Mouse (Mus musculus) hindbrain, embryonic 16.5 days (tissue): Measurements from ENCODE around the gene Dus2. TPM values are rescaled to one million over a fixed set of nuclear protein-coding genes. Genes with fewer than 3 reads are reported as not detected.
"Not testable (repeated sequence)": the region's sequence is repeated elsewhere in the genome, so short reads cannot be mapped to it uniquely, and the experiment has no call there.

ENCODE experiments used
- ATAC-seq: fragments of 200-750 bp; cut with Nextera tagmentation; 2 replicates; pipeline ENCODE4 v1.8.0; 2017; ENCODE audit warnings: moderate TSS enrichment, moderate library complexity
- H3K27ac ChIP-seq: fragments of 300-500 bp; sonication (generic); 2 replicates; pipeline ENCODE4 v1.5.1; 2014; ENCODE audit warnings: low read depth, mild to moderate bottlenecking, control low read depth, low read length, moderate library complexity
- H3K27me3 ChIP-seq: fragments of 300-500 bp; sonication (generic); replicated peaks from 2 replicates; pipeline ENCODE4 v1.6.1; 2014; ENCODE audit warnings: low read length; ENCODE audit not compliant: control insufficient read depth, insufficient read depth
- H3K36me3 ChIP-seq: fragments of 300-500 bp; sonication (generic); 2 replicates; pipeline ENCODE4 v1.6.1; 2014; ENCODE audit warnings: mild to moderate bottlenecking, low read length, moderate library complexity, mixed read lengths; ENCODE audit not compliant: control insufficient read depth, insufficient read depth
- H3K4me1 ChIP-seq: fragments of 300-500 bp; sonication (generic); 2 replicates; pipeline ENCODE4 v1.6.1; 2014; ENCODE audit warnings: low read depth, low read length; ENCODE audit not compliant: control insufficient read depth, insufficient read depth
- H3K4me2 ChIP-seq: fragments of 300-500 bp; sonication (generic); 2 replicates; pipeline ENCODE4 v1.6.1; 2014; ENCODE audit warnings: mild to moderate bottlenecking, low read length, control low read depth, moderate library complexity
- H3K4me3 ChIP-seq: fragments of 300-500 bp; sonication (generic); 2 replicates; pipeline ENCODE4 v1.5.1; 2014; ENCODE audit warnings: mild to moderate bottlenecking, low read length, control low read depth, moderate library complexity
- H3K9ac ChIP-seq: fragments of 300-500 bp; sonication (generic); 2 replicates; pipeline ENCODE4 v1.6.1; 2014; ENCODE audit warnings: low read depth, mild to moderate bottlenecking, control low read depth, low read length, moderate library complexity
- H3K9me3 ChIP-seq: fragments of 300-500 bp; sonication (generic); 2 replicates; pipeline ENCODE4 v1.6.1; 2014; ENCODE audit warnings: mild to moderate bottlenecking, low read length, moderate library complexity; ENCODE audit not compliant: control insufficient read depth
- WGBS: fragments of 180-500 bp; shearing (Covaris S2); extraction: QIAGEN DNeasy Blood & Tissue Kit; methylation state at CpG from one replicate; pipeline ENCODE4 v1.1.7; 2014; 5-methylcytosine and 5-hydroxymethylcytosine counted together
- polyA plus RNA-seq: library from polyadenylated mRNA; unstranded; fragments of >200 nt; fragmentation: Nextera tagmentation; extraction: Ambion mirVana; gene quantifications from 2 replicates; pipeline ENCODE4 v1.2.1, GENCODE M21; 2015

The Dus2 gene
- polyA plus RNA-seq, 1 experiment from 2014 or later: 30.3 TPM

DNA sequence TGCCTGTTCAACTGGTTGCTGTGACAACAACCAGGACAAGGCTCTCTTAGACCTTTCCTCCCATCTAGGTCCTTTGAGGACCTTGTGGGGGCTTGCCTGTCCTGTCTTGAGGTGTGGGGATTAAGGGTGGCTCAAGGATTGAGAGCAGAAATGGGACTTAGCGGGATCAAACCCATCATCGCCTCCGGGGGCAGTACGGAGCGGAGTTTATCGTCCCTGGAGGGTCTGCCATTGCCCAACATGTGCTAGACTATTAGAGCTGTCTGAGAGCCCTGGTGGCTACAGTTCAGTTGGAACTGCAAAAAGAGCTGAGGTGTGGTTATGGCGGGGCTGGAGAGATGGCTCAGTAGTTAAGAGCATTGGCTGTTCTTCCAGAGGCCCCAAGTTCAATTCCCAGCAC is 15.8 kb upstream of the Dus2 start:
- ATAC-seq: no peak
- no peaks in the 10 kb centered on the region for H3K27me3 ChIP-seq
- 63% methylated on average over 7 of the region's 7 CpGs for WGBS

DNA sequence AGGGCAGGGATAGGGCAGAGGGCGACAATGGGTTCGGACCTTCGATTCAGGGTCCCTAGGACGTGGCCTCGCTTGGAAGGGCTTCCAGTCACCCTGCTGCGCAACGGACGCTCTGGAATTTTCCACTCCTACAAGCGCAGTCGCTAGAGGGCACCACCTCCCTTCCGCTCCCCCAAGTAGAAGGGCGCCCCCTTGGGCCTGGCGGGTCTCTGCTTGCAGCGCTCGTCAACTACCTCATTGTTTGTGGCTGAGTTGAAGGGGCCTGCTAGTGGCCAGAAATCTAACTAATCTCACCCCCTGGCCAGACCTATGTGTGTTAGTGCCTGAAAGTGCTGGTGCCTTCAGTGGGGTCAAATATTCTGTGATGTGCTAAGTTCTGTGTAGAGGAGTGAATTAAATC is 11.8 kb upstream of the Dus2 start, which contains the start of gene Dpep3:
Dpep3 (minus strand) TSS at position 105 of the 400 bp plus-strand sequence.
- 90% methylated on average over 15 of the region's 15 CpGs for WGBS
- H3K27ac ChIP-seq: no peak within 1 kb of the TSS
- H3K27me3 ChIP-seq: no peaks in the 10 kb centered on the region
- H3K9me3 ChIP-seq: no peaks in the 10 kb centered on the region
- no peaks in the 10 kb centered on the region for H3K4me1 ChIP-seq
- no peak within 1 kb of the TSS for H3K4me2 ChIP-seq
- H3K9ac ChIP-seq: no peak within 1 kb of the TSS
- no peak for ATAC-seq
- no peak within 1 kb of the TSS for H3K4me3 ChIP-seq
- H3K36me3 ChIP-seq: no peaks in the 10 kb centered on the region

More for the DNA sequence above, 15.8 kb upstream of the Dus2 start:
- H3K27ac ChIP-seq: no peak overlapping the region
- no peaks in the 10 kb centered on the region for H3K36me3 ChIP-seq
- H3K4me3 ChIP-seq: no peak overlapping the region
- no peaks in the 10 kb centered on the region for H3K4me1 ChIP-seq
- H3K9ac ChIP-seq: no peak overlapping the region
- no peaks in the 10 kb centered on the region for H3K9me3 ChIP-seq
- no peak overlapping the region for H3K4me2 ChIP-seq

DNA sequence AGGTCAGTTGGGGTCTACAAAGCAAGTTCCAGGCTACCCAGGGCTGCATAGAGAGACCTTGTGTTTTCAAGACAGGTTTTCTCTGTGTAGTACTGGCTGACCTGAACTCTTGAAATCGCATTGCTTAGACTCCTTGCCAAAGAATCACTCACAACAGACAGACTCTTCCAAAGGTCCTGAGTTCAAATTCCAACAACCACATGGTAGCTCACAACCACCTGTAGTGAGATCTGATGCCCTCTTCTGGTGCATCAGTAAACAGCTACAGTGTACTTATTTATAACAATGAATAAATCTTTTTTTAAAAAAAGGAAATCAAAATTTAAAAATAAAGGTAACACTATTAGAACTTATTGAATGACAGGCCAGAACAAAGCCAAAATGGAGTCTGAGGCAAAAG is 10.0 kb upstream of the Dus2 start:
- Histone ChIP-seq H3K9ac (no peak overlapping the region), H3K27me3 (no peaks in the 10 kb centered on the region), H3K36me3 (no peaks in the 10 kb centered on the region), H3K9me3 (no peaks in the 10 kb centered on the region), H3K4me3 (no peak overlapping the region), H3K4me2 (no peak overlapping the region), H3K4me1 (no peaks in the 10 kb centered on the region), H3K27ac (no peak overlapping the region)
- WGBS: 97% methylated on average over 1 of the region's 1 CpGs
- no peak for ATAC-seq

GRCm38 (mm10) chr8:105983406-105983805 is 7.7 kb upstream of the Dus2 start:
- not testable (repeated sequence) for H3K4me2 ChIP-seq, H3K27ac ChIP-seq, H3K9me3 ChIP-seq, H3K36me3 ChIP-seq, H3K27me3 ChIP-seq, H3K9ac ChIP-seq, ATAC-seq, H3K4me3 ChIP-seq, H3K4me1 ChIP-seq
- WGBS: 84% methylated on average over 11 of the region's 11 CpGs

DNA sequence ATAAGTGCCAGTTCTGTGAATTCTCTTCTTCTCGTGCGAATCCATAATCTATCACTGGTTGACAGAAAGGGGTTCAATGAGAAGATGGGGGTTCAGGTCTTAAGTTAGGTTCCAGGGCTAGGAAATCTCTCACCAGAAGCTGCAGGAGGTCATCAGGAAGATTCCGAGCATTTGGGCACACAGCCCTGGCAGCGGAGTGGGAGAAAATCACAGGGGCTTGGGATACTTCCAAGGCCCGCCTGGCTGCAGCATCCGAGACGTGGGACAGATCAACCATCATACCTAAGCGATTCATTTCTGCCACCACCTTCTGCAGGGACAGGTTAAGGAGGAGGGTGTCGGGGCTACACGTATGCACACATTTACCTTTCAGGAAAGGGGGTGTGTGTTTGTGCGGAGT is 2.6 kb upstream of the Dus2 start:
- Histone ChIP-seq H3K36me3 (no peaks in the 10 kb centered on the region), H3K9ac (no peak overlapping the region), H3K9me3 (no peaks in the 10 kb centered on the region), H3K27ac (no peak overlapping the region), H3K4me1 (no peaks in the 10 kb centered on the region), H3K27me3 (no peaks in the 10 kb centered on the region), H3K4me2 (no peak overlapping the region), H3K4me3 (no peak overlapping the region)
- no peak for ATAC-seq
- 86% methylated on average over 11 of the region's 11 CpGs for WGBS

DNA sequence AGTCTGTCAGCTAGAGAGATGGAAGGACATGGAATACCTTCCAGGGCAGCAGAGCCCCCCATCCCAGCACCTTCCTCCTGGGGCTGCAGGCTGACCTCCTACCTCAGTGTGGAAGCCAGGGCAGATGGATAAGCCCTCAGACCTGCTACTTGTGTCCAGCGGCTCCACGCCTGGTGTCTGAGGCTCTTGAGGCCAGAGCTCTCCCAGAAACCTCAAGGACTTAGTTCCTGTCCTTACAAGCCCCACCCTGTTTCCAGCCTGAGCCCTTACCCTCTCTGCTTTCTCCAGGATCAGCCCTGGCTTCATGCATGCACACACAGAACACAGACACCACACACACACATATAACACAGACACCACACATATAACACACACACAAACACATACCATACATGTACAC is 409 bp downstream of the Dus2 start:
- no peak overlapping the region for H3K4me3 ChIP-seq
- no peaks in the 10 kb centered on the region for H3K4me1 ChIP-seq
- H3K9ac ChIP-seq: no peak overlapping the region
- no peak overlapping the region for H3K4me2 ChIP-seq
- no peaks in the 10 kb centered on the region for H3K36me3 ChIP-seq
- H3K27ac ChIP-seq: no peak overlapping the region
- H3K9me3 ChIP-seq: no peaks in the 10 kb centered on the region
- 81% methylated on average over 2 of the region's 2 CpGs for WGBS
- H3K27me3 ChIP-seq: no peaks in the 10 kb centered on the region
- ATAC-seq: no peak

DNA sequence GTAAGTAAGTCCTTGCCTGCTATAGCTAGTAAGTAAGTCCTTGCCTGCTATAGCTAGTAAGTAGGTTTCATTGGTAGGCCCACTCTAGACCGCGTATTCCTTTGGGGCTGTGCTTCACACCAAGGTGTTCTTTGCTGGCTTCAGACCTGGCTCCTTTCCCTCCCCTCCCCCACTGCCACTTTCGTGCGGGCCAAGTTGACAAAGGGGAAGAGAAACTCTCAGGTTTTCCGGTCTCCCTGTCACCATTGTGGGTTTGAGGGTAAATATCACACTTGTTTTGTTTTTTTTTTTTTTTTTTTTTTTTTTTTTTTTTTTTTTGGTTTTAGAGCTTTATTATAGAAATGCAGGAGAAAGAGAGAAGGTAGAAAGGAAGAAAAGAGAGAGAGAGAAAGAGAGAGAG is 1.4 kb downstream of the Dus2 start:
- WGBS: 77% methylated on average over 5 of the region's 5 CpGs
- Histone ChIP-seq H3K4me2 (no peak overlapping the region), H3K36me3 (no peaks in the 10 kb centered on the region), H3K27ac (no peak overlapping the region), H3K9me3 (no peaks in the 10 kb centered on the region), H3K9ac (no peak overlapping the region), H3K4me3 (no peak overlapping the region), H3K27me3 (no peaks in the 10 kb centered on the region), H3K4me1 (no peaks in the 10 kb centered on the region)
- no peak for ATAC-seq

DNA sequence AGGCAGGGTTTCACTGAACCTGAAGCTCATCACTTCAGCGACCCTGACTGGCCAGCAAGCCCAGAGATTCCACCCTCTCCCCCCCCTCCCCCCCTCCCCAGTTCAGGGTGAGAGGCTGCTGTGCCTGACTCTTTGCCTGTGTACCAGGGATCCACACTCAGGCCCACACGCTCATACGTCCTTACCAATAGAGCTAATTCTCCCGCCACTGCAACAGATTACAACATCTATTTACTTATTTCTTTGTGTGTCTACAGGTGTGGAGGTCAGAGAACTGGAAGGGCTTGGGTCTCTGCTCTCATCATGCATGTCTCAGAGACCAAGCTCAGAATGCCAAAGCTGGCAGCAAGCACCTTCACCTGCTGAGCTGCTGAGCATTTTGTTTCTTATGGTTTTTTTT is 2.1 kb downstream of the Dus2 start:
- 63% methylated on average over 4 of the region's 4 CpGs for WGBS
- Histone ChIP-seq H3K36me3 (no peaks in the 10 kb centered on the region), H3K4me2 (no peak overlapping the region), H3K27ac (no peak overlapping the region), H3K9me3 (no peaks in the 10 kb centered on the region), H3K4me1 (no peaks in the 10 kb centered on the region), H3K9ac (no peak overlapping the region), H3K27me3 (no peaks in the 10 kb centered on the region), H3K4me3 (no peak overlapping the region)
- ATAC-seq: no peak

- ATAC-seq: no peak
- H3K9ac ChIP-seq: no peak overlapping the region
- no peak overlapping the region for H3K27ac ChIP-seq
- no peak overlapping the region for H3K4me2 ChIP-seq
- H3K9me3 ChIP-seq: no peaks in the 10 kb centered on the region
- WGBS: 75% methylated on average over 7 of the region's 7 CpGs
- no peaks in the 10 kb centered on the region for H3K36me3 ChIP-seq
- H3K4me1 ChIP-seq: no peaks in the 10 kb centered on the region
- no peak overlapping the region for H3K4me3 ChIP-seq
- no peaks in the 10 kb centered on the region; the same call in 1 of the 2 replicates for H3K27me3 ChIP-seq
These were observed 5.2 kb downstream of the Dus2 start for GRCm38 (mm10) chr8:105996359-105996758.

DNA sequence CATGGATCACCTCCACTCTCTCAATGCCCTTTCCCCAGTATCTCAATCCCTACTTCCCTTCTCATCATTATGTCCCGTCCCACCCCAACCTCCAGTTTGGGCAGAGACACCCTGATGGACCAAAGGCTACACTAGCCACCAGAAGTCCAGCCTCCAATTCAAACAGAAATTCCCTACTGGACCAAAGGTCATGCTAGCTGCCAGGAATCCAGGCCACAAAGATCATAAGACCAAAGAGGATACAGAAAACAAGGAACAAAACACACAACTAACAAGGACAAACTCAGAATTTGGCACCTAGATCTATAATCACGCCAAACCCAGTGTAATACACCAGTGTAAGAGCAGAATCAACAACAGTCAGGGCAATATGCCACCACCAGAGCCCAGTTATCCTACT is 7.8 kb downstream of the Dus2 start:
- ATAC-seq: no peak
- no peaks in the 10 kb centered on the region for H3K36me3 ChIP-seq
- WGBS: 95% methylated on average over 2 of the region's 2 CpGs
- no peak overlapping the region for H3K27ac ChIP-seq
- no peak overlapping the region for H3K9ac ChIP-seq
- H3K9me3 ChIP-seq: no peaks in the 10 kb centered on the region
- no peak overlapping the region for H3K4me3 ChIP-seq
- H3K27me3 ChIP-seq: no peaks in the 10 kb centered on the region; the same call in 1 of the 2 replicates
- no peak overlapping the region for H3K4me2 ChIP-seq
- no peaks in the 10 kb centered on the region for H3K4me1 ChIP-seq
